Mouse (Mus musculus) heart, adult 18-20 months (tissue): ENCODE data around the gene Ift46. TPM values are rescaled to one million over a fixed set of nuclear protein-coding genes. Genes with fewer than 3 reads are reported as not detected.
A peak's percentile ranks its signal among the peaks of the same experiment; 100 is the strongest.

Experiments
- DNase-seq, 2 experiments: peaks; one replicate each; pipeline ENCODE4 v3.0.0; 2021 to 2022; ENCODE audit warnings: mixed read lengths in 1 of 2
- long read RNA-seq, 2 experiments: library from polyadenylated mRNA; stranded (forward); transcript quantifications; one replicate each; pipeline ENCODE4 v2.0.0; 2021
- total RNA-seq, 2 experiments: library from RNA; stranded (reverse); gene quantifications; 2 replicates each; pipeline ENCODE4 v1.2.3; 2021

Gene Ift46
- total RNA-seq, result 10 to 100 TPM; 18.1 to 29.7 TPM
- long read RNA-seq, experiment 1, full-length matches to known transcripts, result 3 of 3 reads
- long read RNA-seq, experiment 1, partial matches to known transcripts, result 0 of 3 reads
- long read RNA-seq, experiment 1, other reads (novel, unspliced or antisense), result 0 of 3 reads
- long read RNA-seq, experiment 2, full-length matches to known transcripts, result 1 of 2 reads
- long read RNA-seq, experiment 2, partial matches to known transcripts, result 1 of 2 reads
- long read RNA-seq, experiment 2, other reads (novel, unspliced or antisense), result 0 of 2 reads

GRCm38 (mm10) chr9:44767101-44768028, at the start of gene Ift46, which contains the start of gene Arcn1:
Gene Ift46, plus strand, starts transcription at chr9:44767908.
Gene Arcn1, minus strand, starts transcription at chr9:44767845.
- DNase-seq, result peak; percentile 88

GRCm38 (mm10) chr9:44718937-44719631, 48.6 kb upstream of the Ift46 start:
- DNase-seq, result no peak

- DNase-seq, result peak in 1 of 2 experiments; percentile 34
Measured at GRCm38 (mm10) chr9:44719632-44720357, 47.9 kb upstream of the Ift46 start.

GRCm38 (mm10) chr9:44720358-44721153, 47.2 kb upstream of the Ift46 start:
- DNase-seq, result peak; percentile 60 to 63

GRCm38 (mm10) chr9:44721154-44721876, 46.4 kb upstream of the Ift46 start:
- DNase-seq, result peak; percentile 93 to 95

GRCm38 (mm10) chr9:44721877-44722186, 45.9 kb upstream of the Ift46 start:
- DNase-seq, result peak; percentile 62 to 71

GRCm38 (mm10) chr9:44722575-44722974, 45.1 kb upstream of the Ift46 start:
- DNase-seq, result peak in 1 of 2 experiments; percentile 44

- peak; percentile 45 to 65 for DNase-seq
Measured at GRCm38 (mm10) chr9:44723008-44723407, 44.7 kb upstream of the Ift46 start.

- DNase-seq, result peak; percentile 54 to 61
Measured at GRCm38 (mm10) chr9:44723521-44724041, 44.1 kb upstream of the Ift46 start.

GRCm38 (mm10) chr9:44724223-44724622, 43.5 kb upstream of the Ift46 start:
- DNase-seq, result peak; percentile 69 to 81

- peak in 1 of 2 experiments; percentile 14 for DNase-seq
Measured at GRCm38 (mm10) chr9:44724665-44725064, 43.0 kb upstream of the Ift46 start.

GRCm38 (mm10) chr9:44726431-44727146, 41.1 kb upstream of the Ift46 start:
- no peak for DNase-seq

- DNase-seq, result no peak
Measured at GRCm38 (mm10) chr9:44727441-44727840, 40.3 kb upstream of the Ift46 start.

GRCm38 (mm10) chr9:44732130-44732549, 35.6 kb upstream of the Ift46 start:
- no peak for DNase-seq

- peak; percentile 60 to 68 for DNase-seq
Measured at GRCm38 (mm10) chr9:44732921-44733530, 34.7 kb upstream of the Ift46 start.

- peak in 1 of 2 experiments; percentile 92 for DNase-seq
Measured at GRCm38 (mm10) chr9:44733671-44734523, 33.8 kb upstream of the Ift46 start.
